Mouse (Mus musculus) lung, postnatal 36 days (tissue): ENCODE results near the gene 1700001P01Rik.

Source experiments
- DNase-seq: peaks from one replicate; pipeline ENCODE4 v3.0.0; 2022; ENCODE audit warnings: mixed read lengths

1700001P01Rik gene

DNA sequence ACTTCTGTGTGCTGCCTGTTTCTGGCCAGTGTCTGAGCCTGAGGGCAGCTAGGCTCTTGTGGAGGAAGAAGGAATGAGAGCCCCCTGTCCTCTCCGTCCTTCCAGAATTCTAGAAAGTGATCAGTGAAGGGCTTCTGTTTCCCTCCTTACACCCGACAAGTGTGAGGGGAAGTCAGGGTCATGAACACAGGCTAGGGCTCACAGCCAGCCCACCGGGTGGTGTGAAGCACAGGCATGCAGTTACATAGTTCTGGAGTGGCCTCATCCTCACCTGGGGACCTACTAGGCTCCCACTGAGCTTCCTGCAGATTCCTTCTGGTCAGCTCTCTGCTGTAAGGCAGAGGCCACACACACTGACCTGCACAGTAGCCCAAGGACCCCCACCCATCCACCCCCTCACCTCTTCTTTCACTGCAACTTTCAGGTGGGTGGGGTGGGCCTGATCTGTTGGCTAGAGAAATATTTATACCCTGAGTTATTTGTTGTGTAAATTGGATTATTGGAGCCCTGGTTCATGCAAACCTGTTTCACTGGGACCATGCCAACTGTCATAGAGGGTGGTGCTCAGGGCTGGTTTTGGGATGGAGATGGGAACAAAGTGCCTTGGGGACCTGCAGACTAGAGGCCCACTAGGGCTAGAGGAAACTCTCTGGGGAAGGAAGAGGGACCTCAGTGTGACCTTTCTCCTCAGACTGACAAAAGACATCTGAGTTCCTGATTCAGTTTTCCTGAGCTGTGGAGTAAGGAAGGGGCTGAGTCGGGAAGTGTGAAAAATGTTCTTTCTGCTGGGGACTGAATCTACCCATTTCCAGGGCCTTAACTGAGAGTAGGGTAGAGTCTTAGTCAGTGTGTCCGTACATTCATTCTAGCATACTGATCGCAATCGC, 33.8 kb upstream of the 1700001P01Rik start:
- DNase-seq, result no peak

GRCm38 (mm10) chr11:97808621-97809234, 33.0 kb upstream of the 1700001P01Rik start:
- no peak for DNase-seq

DNA sequence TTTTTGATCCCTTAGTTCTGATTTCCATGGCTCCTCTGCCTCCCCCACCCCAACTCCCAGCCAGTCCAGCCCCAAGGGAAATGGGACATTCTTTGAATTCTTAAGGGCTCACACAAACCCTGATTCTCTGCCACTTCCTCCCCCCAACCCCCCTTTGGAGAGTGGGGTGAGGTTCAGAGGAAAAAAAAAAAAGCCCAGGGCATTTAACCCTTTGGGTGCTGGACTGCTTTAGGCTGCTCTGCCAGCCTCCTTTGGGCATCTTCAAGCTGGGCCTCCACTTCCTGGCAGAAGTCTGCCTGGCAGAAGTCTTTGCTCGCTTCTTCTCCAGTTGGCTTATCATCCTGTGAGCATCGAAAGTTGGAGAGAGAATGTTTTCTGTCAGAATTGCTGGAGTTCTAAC, 32.4 kb upstream of the 1700001P01Rik start:
- peak; percentile 75 for DNase-seq

- DNase-seq, result no peak
Observed at GRCm38 (mm10) chr11:97807626-97808025, 31.9 kb upstream of the 1700001P01Rik start.

- DNase-seq, result no peak
Observed at GRCm38 (mm10) chr11:97806613-97806964, 30.9 kb upstream of the 1700001P01Rik start.

DNA sequence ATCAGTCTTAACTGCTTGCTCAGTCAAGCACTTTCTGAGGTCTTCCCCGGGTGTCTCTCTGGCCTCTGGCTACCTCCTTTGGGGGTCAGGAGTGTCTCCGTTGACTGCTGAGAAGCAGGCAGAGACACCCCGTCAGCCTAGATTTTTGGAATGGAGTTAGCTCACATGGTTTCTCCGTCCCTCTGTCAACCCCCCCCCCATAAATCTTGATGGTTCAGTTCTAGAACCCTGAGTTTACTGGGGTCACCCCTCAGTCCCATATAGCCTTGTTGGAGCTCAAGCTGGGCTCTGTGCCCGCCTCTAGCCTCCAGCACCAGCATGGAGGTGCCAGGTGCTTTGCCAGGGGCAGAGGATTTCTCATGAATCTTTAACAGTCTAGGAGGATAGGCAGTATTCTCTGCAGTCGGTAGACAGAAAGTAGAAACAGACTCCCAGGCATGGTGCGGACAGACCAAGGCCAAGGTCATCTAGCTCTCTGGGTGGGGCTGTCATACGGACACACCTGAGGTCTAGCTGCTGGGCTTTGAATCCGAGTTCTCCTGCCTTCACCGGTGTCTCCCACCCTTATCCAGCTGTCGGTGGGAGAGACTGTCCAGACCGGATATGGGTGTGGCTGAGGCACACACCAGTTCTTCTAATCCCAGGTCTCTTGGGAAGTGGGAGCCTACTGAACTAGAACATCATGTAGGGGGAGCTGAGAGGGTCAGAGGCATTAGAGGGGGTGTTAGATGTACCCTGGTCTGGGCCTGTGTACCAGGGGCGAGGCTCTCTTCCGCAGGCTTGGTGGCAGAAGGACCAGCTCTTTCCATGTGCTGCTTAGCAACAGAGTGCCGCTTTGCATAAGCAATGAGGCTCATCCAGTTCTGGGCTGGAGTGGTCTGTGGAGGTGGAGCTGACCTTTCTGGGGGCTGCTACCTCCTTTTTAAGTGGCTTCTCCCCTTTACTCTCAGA, 30.2 kb upstream of the 1700001P01Rik start:
- no peak for DNase-seq

GRCm38 (mm10) chr11:97804841-97805661, 29.3 kb upstream of the 1700001P01Rik start:
- DNase-seq, result no peak

- DNase-seq, result no peak
Observed at GRCm38 (mm10) chr11:97803847-97804246, 28.1 kb upstream of the 1700001P01Rik start.

DNA sequence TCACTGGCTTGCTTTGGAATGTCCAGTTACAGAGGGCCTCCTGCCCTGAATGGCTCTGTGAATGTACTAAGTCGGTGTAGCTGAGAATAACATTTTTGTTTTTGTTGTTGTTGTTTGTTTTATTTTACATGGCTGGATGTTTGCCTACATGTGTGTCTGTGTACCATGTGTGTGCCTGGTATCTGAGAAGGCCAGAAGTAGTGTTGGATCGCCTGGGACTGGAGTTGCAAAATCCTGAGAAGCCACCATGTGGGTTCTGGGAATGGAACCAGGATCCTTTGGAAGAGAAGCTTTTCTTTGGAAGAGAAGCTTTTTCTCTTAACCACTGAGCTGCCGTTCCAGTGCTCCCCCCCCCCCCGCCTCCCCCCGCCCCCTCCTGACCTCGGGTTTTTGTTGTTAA, 26.8 kb upstream of the 1700001P01Rik start:
- no peak for DNase-seq

GRCm38 (mm10) chr11:97802194-97802470, 26.4 kb upstream of the 1700001P01Rik start:
- DNase-seq, result no peak

- peak; percentile 81 for DNase-seq
Observed at GRCm38 (mm10) chr11:97801409-97802193, 25.9 kb upstream of the 1700001P01Rik start.

DNA sequence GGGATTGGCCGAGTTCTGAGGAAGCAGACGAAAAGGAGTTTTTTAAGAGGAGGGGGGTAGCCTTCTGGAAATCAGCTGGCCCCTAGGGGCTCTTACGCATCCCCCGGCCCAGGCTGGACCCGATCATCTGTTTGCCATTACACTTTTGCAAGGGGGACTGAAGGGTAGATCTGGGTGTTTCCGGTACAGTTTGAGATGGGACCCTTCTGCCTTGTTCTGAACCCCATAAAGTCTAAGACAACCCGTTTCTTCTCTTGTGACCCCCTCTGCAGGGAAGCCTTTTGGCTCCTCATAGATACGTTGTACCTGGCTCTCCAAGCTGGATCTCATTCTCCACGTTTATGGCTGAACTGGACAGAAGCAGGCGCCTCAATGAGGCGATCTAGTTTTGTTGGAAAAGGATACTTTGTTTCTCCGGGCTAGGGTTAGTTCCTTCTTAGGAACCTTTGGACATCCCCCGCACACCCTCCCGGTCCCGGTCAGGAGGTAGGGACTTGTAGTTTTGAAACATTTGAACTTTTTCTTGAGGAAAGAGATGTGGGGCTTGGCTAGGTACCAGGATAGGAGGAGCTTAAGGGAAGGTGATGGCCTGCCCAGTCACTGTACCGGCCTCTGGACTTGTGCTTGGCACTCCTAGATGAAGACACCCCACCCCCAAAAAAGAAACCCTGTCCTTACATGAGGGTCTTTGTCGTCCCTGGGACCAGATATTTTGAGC, 25.1 kb upstream of the 1700001P01Rik start:
- DNase-seq, result peak; percentile 66

DNA sequence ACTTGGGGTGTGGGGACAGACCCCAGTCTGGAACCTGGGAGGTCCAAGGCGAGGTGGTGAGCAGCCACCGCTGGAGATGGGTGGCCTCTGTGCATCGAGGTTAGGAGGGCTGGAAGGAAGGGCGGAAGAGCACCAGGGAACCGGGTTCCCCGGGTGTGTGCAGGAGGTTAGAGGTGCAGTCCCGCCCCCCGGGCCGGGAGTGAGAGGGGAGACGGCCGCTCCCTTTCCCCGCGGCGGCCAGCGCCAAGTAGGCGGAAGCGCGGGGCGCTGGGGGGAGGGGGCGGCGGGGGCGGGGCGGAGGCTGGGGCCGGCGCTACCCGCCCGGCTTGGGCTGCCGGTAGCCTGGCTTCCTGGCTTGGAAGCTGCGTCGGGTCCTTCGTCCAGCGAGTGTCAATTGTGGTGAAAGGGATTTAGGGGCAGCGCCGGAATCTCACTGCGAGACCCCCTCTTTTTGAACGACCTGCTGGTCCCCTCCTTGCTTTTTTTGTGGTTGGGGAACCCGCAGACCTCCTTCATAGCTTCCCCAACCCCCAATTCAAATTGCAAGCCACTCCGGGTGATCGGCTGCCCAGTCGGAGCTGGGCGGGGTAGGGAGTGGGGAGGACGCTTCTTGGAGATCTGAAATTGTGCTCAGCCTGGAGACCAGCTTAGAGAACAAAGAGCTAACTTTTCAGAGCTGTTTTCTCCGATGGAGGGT, 24.4 kb upstream of the 1700001P01Rik start:
- DNase-seq, result peak; percentile 87

GRCm38 (mm10) chr11:97799146-97799993, 23.7 kb upstream of the 1700001P01Rik start:
- DNase-seq, result peak; percentile 92

- peak; percentile 92 for DNase-seq
Observed at GRCm38 (mm10) chr11:97798782-97799145, 23.0 kb upstream of the 1700001P01Rik start, which contains the start of gene Lasp1. Gene Lasp1 (plus strand): TSS chr11:97799000.

GRCm38 (mm10) chr11:97798083-97798435, 22.3 kb upstream of the 1700001P01Rik start:
- no peak for DNase-seq

GRCm38 (mm10) chr11:97797369-97798082, 21.8 kb upstream of the 1700001P01Rik start:
- no peak for DNase-seq

DNA sequence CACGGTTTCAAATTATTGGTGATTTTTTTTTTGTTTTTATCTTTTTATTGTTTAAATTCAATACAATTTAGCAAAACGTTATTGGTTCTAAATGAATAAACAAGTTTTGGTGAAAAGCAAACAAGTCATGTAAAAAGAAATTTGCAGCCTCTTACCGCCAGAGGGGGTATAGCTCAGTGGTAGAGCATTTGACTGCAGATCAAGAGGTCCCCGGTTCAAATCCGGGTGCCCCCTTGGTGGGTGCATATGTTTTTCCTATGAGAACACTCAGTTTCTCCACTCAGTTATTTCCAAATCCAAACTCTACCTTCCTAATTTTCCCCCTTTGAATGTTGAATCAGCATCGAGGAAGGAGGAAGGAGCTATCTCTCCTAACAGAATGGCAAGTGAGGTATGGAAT, 21.2 kb upstream of the 1700001P01Rik start:
- DNase-seq, result peak; percentile 87

- DNase-seq, result peak; percentile 93
Observed at GRCm38 (mm10) chr11:97793165-97793564, 17.4 kb upstream of the 1700001P01Rik start.
